Mouse (Mus musculus) adrenal gland (tissue): ENCODE measurements around the gene Btnl6.
"Not testable (repeated sequence)": the region's sequence is repeated elsewhere in the genome, so short reads cannot be mapped to it uniquely, and the experiment has no call there.

Source experiments
- intact Hi-C: fragments of 180-260 bp; cut with DNase I; formaldehyde crosslinking; loops from one replicate; pipeline ENCODE4 v1.15.1; 2025
- long read RNA-seq, 2 experiments: library from polyadenylated mRNA; unstranded; transcript quantifications; one replicate each; pipeline ENCODE4 v2.0.0; 2020; ENCODE audit warnings: borderline replicate concordance in 1 of 2; ENCODE audit not compliant: insufficient replicate concordance in 1 of 2

Gene Btnl6
- long read RNA-seq, experiment 1: 0 reads
- long read RNA-seq, experiment 2: 0 reads

DNA sequence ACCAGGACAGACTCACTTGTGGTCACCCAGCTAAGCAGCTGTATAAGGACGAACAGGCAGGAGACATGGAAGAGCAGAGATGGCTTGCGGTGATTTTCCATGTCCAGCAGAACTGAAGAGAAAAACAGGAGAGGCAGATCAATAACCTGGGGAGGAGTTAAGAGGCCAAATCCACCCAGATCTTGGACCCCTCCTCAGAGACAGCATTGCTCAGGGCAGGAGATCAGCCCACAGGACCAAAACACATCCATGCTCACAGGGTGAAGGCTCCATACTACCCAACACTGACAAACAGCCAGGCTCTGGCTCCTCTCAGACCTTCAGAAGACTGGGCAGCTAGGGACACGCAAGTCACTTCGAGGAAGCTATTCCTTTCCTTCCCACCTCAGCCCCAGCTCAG lies at the start of gene Btnl6:
Gene Btnl6, minus strand, starts transcription at position 101 of the 400 bp plus-strand sequence.
- intact Hi-C loops: no loop called here

DNA sequence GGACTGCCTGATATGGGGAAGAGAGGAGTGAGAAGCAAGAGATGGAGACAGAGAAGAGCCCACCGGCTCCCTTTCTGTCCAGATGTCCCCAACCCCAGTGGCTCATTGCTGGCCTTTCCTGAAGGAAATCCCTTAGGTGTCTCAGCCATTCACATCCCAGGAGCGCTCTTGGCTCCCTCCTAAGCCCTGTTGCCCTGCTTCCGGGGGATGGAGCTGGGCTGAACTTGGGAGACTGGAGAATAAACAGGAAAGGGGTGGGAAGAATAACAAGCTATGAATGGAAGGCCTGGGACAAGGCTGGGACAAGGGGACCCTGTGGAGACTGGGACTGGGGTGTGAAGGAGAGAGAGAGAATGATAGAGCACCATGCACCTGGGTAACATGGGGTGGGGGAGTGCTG lies 47.6 kb upstream of the Btnl6 start:
- intact Hi-C loops: no loop called here

- intact Hi-C loops: no loop called here
These were observed 46.9 kb upstream of the Btnl6 start, which contains the start of gene Notch4 for GRCm38 (mm10) chr17:34564003-34564421. Gene Notch4 (plus strand): TSS chr17:34564268.

DNA sequence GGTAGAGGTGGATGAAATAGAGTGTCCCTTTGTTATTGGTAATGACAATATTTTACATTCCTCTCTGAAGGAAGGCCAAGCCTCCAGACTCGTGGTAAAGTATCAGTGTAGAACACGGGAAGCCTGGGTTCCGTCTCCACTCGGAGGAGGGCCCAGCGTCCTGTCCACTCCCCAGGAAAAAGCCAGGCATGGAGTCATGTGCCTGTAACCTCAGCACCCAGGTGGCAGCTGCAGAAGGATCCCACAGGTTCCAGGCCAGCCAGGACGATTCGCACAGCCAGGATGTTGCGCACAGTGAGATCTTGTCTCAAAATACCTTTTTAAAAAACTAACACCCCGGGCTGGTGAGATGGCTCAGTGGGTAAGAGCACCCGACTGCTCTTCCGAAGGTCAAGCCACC lies 46.2 kb upstream of the Btnl6 start:
- intact Hi-C loops: no loop called here

- intact Hi-C loops: no loop called here
These were observed 45.4 kb upstream of the Btnl6 start for GRCm38 (mm10) chr17:34562595-34562994.

DNA sequence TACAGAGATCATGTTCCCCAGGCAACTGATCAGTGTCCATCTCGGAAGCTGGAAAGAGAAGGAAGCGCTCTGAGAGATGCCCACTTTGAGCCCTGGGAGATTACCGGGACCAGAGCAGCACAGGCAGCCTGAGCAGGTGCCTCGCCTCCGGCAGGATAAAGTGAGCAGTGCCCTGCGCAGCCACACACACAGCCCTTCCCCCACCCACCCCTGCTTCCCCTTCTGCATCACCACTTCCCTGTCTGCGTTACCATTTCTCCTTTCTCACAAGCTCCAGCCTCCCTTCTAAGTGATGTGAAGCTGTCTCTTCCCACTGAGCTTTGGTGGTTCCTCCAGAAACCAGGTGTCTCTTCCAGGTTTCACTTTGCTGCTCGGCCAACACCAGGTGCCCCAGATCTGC lies 44.0 kb upstream of the Btnl6 start:
- intact Hi-C loops: no loop called here

DNA sequence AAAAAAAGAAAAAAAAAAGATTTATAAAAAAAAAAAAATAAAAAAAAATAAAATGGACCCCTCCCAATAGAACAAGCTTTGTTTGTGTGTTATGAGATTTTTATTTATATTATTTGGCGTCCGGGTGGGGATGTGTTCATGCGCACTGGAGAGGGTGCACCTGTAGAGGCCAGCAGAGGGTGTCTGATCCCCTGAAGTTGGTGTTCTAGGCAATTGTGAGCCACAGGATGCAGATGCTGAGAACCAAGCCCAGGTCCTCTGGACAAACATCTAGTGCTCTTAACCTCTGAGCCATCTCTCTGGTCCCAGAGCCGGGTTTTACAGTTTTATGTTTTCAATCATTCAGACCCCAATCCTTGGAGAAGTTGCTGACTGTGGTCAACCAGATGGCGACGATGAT lies 43.3 kb upstream of the Btnl6 start:
- intact Hi-C loops: no loop called here

DNA sequence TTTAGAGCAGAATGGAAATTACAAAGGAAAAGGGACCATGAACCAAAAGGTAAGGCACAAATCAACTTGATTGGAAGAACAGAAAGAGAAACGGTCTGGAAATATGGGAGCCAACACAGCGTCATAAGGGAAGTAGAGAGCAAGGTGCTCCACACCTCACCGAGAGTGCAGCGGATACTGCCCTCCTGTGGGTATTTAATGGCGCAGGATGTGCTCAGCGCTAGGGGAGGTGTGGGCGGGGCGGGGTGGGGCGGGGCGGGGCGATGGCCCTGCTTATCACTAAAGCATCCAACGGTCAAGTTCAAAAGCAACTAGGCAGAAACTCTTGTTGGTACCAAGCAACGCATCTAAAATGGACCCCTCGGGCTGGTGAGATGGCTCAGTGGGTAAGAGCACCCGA lies 42.7 kb upstream of the Btnl6 start:
- intact Hi-C loops: loop anchor here (5.0 kb wide), 1 partner anchor 57 kb away; the partner anchor contains the start of gene Egfl8

DNA sequence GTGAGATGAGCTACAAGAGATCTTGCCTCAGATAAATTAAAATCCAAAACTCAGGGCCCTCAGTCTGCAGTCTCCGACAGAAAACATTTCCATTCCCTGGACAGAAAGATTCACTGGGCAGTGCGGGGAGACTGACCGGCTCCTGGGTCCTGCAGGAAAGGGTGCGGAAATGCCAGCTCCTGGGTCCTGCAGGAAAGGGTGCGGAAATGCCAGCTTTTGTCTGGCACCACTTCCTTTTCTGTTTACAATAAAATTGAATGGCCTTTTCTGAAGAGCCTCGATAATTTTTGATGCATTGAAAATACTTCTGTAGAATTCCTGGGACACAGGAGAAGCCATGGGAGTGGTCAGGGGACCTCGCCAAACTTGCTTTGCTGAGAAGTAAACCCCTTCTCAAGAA lies 42.0 kb upstream of the Btnl6 start:
- intact Hi-C loops: loop anchor here (5.0 kb wide), 1 partner anchor 58 kb away; the partner anchor contains the start of gene Egfl8

- intact Hi-C loops: loop anchor here (5.0 kb wide), 1 partner anchor 60 kb away; the partner anchor contains the start of gene Egfl8
These were observed 40.3 kb upstream of the Btnl6 start for GRCm38 (mm10) chr17:34557411-34557810.

DNA sequence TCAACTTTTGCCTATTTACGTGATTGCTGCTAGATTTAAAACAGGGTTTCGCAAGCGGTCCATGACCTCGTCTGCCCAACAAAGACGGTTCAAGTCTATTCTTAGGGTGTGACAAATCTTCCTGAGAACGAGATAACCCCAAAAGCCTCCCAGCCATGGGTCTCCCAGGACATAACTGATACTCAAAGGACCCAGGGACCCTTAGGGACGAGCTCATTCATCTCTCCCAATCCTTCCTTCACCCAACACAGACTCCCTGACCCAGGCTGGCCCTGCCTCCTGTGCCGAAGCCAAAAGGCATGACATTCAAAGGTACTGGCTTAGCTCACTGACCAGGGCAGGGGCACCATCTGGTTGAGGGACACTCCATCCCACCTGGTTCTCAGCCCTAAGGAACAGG lies 39.3 kb upstream of the Btnl6 start:
- intact Hi-C loops: loop anchor here (5.0 kb wide), 1 partner anchor 61 kb away; the partner anchor contains the start of gene Egfl8

DNA sequence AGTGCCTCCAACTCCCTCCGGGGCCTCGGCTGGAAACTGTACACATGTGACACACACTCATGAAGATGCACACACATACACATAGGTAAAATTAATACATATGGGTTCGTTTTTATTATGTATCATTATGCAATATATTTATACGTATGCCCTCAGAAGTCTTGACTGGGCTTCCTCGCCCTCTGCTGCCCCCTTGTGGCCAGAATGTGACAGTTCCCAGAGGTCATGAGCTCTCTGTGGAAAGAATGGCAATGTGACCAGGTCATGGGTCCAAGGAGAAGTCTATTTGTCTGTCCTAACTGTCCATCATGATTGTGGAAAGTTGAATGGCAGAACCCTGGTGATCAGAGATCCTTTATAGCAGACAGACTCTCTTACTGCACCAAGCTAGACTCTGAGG lies 38.3 kb upstream of the Btnl6 start:
- intact Hi-C loops: loop anchor here (2.0 to 5.0 kb wide), 2 partner anchors 62 to 115 kb away; partner anchors contain the start of gene Egfl8

DNA sequence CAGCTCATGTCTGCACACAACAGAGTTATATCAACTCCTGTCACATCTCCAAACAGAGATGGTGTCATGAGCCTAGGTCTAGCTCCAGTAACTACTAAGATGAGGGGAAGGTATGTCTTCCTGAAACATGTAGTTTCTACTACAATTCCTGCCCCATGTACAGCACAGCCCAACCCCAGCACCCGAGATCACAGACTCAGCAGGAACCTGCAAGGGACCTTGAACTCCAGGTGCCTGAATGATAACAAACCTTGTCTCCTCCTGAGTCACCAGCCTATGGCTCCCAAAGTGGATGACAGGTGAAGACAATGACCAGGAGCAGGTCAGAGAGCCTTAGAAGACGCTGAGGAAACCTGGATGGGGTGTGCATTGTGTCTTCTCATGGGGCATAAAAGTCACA lies 32.7 kb upstream of the Btnl6 start:
- intact Hi-C loops: no loop called here

GRCm38 (mm10) chr17:34549156-34549555 lies 32.0 kb upstream of the Btnl6 start:
- intact Hi-C loops: no loop called here

- intact Hi-C loops: no loop called here
These were observed 30.4 kb upstream of the Btnl6 start for GRCm38 (mm10) chr17:34547601-34548000.

DNA sequence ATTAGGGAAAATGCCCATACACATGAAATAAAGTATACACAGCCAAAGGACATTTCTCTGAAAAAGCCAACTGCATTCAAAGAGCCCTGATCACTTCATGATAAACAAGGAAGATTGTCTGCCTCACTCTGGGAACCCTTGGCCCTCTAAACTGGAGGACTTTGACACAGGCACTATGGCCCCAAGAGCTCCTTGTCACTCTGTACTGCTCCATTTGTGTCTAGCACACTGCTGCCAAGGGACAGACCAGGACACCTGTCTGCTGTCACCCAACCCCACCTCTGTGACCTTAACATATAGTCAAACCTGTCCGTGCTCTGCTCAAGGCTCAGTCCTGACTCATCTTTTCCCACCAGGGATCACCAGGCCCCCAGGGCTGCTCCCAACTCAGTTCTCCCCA lies 29.6 kb upstream of the Btnl6 start:
- intact Hi-C loops: no loop called here

- intact Hi-C loops: not testable (repeated sequence)
These were observed 26.4 kb upstream of the Btnl6 start for GRCm38 (mm10) chr17:34543567-34543966.

- intact Hi-C loops: no loop called here
These were observed 15.5 kb upstream of the Btnl6 start for GRCm38 (mm10) chr17:34532671-34533070.

DNA sequence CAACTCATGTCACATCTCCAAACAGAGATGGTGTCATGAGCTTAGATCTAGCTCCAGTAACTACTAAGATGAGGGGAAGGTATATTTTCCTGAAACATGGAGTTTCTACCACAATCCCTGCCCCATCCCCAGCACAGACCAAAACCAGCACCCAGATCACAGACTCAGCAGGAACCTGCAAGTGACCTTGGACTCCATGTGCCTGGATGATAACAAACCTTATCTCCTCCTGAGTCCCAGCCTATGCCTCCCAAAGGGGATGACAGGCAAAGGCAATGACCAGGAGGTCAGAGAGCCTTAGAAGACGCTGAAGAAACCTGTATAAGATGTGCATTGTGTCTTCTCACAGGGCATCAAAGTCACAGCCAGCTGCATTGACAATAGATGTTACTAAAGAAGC lies 1.8 kb upstream of the Btnl6 start:
- intact Hi-C loops: no loop called here

GRCm38 (mm10) chr17:34518571-34518970 lies 1.4 kb upstream of the Btnl6 start:
- intact Hi-C loops: not testable (repeated sequence)

- intact Hi-C loops: no loop called here
These were observed 643 bp upstream of the Btnl6 start for GRCm38 (mm10) chr17:34517795-34518194.

- intact Hi-C loops: no loop called here
These were observed 638 bp downstream of the Btnl6 start for GRCm38 (mm10) chr17:34516514-34516913.

DNA sequence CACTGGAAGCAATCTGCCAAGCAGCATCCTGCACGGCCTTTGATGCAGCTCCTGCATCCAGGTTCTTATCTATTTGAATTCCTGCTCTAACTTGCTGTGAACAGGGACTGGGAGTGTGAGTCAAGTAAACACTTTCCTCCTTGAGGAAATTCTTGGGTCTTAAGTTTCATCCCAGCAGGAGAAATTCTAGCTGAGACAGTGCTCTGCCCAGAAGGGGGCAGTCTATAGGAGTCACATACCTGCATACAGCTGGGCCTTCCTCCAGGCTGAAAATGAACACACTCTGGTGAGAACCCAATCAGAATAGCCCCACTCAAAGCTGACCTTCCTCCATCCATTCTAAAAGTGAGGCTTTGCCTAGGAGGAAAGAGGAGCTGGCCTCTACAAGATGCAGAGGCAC lies 5.4 kb downstream of the Btnl6 start:
- intact Hi-C loops: not testable (repeated sequence)

- intact Hi-C loops: no loop called here
These were observed 9.6 kb downstream of the Btnl6 start for GRCm38 (mm10) chr17:34507591-34507990.
